Mouse (Mus musculus) cerebellum, postnatal 4 days (tissue): ENCODE data around the gene Rps3.

ENCODE experiments used
- DNase-seq, 2 experiments: peaks; one replicate each; pipeline ENCODE4 v3.0.0; 2022; ENCODE audit warnings: low spot score in 2 of 2, mixed read lengths in 1 of 2

Rps3 gene

DNA sequence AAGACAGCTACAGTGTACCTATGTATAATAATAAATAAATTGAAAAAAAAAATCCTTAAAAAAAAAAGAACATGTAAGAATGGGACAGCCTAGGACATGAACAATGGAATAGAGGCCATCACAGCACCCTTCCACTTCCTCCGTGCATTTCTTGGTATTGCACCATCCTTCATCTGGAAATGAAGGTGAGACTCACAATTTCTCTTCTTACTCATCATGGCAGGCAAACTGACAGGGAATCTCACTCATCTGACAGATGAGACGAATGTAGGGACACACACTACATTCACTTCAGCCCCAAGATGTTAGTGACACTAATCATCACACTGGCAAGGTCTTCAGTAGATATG, 8.0 kb downstream of the Rps3 start:
- no peak for DNase-seq

- no peak for DNase-seq
Observed at GRCm38 (mm10) chr7:99474836-99475561, 8.5 kb downstream of the Rps3 start.

- no peak for DNase-seq
Observed at GRCm38 (mm10) chr7:99473638-99474407, 9.7 kb downstream of the Rps3 start.

- peak in 1 of 2 experiments; percentile 1 for DNase-seq
Observed at GRCm38 (mm10) chr7:99471578-99471977, 12.0 kb downstream of the Rps3 start.

DNA sequence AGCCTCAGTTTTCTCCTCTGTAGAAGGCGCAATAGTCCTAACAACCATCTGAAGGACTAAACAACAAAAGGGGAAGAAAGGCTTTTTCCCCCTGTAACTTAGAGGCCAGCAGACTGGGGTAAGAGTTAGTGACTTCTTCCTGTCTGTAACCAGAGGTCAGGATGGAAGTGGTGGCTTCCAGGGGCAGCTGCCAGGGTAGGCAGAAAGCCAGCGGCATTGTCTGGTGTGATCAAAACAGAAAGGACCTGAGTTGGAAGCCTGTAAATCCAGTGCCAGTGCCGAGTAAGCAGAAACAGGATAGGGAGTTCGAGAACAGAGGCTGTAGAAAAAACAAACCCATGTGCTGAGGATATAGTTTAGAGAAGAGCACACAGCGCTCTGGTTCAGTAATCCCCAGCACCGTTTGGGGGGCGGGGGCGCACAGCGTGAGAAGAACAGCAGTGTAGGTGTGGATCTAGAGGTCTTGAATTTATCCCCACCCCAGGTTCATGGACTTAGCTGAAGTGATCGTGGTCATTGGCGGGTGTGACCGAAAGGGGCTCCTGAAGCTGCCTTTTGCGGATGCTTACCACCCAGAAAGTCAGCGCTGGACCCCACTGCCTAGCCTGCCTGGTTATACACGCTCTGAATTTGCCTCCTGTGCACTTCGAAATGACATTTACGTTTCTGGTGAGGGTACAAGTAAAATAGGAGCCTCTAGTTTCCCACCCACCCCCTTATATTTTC, 13.7 kb downstream of the Rps3 start:
- no peak for DNase-seq

DNA sequence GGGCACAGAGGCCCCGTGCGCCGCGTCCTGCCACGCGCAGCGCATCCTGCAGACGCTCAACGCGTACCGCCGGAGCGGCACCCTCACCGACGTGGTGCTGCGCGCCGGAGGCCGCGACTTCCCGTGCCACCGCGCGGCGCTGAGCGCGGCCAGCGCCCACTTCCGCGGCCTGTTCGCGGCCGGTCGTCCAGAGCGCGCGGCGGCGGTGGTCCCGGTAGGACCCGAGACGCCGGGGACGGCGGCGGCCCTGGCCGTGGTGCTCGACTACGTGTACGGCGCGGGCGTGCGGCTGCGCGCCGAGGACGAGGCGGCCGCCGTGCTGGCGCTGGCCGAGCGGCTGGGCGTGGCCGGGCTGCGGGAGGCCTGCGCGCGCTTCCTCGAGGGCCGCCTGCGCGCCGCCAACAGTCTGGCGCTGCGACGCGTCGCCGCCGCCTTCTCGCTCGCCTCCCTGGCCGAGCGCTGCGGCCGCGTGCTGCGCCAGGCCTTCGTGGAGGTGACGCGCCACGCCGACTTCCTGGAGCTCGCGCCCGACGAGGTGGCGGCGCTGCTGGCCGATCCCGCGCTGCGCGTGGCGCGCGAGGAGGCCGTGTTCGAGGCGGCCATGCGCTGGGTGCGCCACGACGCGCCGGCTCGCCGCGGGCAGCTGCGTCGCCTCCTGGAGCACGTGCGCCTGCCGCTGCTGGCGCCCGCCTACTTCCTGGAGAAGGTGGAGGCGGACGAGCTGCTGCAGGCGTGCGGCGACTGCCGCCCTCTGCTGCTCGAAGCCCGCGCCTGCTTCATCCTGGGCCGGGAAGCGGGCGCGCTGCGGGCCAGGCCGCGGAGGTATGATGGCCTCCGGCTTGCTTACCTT, 15.0 kb downstream of the Rps3 start:
- peak; percentile 55 to 75 for DNase-seq

DNA sequence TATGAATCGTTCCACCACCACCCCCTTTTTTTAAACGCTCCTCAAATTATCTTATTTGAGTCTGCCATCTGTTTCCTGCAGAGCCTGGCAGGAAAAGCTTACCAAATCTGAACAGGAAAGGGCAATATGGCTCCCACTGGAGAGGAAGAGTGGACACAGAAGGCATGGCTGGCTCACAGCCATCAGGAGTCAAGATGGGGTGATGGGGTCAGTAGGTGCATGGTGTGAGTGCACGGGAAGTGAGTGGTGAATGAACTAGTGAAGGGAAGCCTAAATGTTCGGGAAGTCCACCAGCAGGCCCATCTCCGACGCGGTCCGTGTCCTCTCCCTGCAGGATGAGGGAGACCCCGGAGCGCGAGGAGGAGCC, 15.6 kb downstream of the Rps3 start:
- DNase-seq: peak in 1 of 2 experiments; percentile 56

- peak in 1 of 2 experiments; percentile 58 for DNase-seq
Observed at GRCm38 (mm10) chr7:99465811-99466210, 17.7 kb downstream of the Rps3 start, which contains the start of gene Klhl35. TSS of gene Klhl35 (plus strand) at chr7:99466004.

DNA sequence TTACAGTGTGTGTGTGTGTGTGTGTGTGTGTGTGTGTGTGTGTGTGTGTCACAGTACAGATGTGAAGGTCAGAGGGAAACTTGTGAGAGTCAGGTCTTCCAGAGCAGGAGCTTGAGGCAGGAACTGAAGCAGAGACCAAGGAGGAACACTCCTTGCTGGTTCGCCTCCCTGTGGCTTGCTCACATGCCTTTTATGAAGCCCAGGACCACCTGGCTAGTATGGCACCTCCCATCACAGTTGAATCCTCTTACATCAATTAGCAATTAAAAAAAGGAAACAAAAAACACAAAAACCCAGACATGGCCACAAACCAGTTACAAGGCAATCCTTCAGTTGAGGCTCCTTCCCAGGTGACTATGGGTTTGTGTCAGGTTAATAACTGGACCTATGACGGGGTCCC, 20.4 kb downstream of the Rps3 start:
- no peak for DNase-seq

- DNase-seq: no peak
Observed at GRCm38 (mm10) chr7:99459888-99460652, 23.5 kb downstream of the Rps3 start.

DNA sequence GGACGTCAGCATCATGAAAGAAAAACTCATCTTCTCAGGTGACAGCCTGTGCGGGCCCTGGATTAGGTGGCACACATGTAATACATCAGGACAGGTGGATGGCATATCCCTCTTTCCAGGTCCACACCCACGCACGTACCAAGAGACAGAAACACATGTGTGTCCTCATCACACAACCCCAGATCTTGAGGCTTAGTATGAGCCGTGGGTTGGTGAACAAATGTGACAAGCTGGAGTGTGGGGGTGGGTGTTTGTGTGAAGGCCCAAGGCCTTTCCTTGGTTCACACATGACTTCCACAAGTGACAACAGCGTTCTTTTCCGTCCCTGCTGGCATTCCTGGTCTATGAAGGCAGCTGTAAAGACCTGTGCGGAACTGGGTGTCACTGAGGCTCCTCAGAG, 24.7 kb downstream of the Rps3 start:
- DNase-seq: no peak

DNA sequence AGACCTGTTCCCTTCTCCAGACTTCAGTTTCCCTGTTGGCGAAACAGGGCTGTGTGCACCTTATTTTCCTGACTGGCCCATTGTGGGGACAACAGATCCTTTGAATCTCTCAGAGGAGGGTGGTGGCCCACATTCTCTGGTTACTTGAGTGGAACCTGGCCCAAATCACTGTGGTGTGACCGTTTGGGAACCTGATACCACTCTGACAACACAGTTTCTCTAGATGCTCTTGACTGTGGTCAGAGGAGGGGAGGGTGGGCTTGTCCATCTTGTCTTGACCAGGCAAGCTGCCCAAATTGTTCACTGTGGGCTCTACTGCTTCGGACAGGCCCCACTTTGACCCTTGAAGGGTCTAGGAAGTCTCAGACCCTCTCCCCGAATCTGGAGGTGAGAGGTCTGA, 29.5 kb downstream of the Rps3 start:
- no peak for DNase-seq

GRCm38 (mm10) chr7:99452859-99453258, 30.7 kb downstream of the Rps3 start:
- DNase-seq: no peak

GRCm38 (mm10) chr7:99450703-99451102, 32.8 kb downstream of the Rps3 start:
- DNase-seq: peak; percentile 52 to 81

DNA sequence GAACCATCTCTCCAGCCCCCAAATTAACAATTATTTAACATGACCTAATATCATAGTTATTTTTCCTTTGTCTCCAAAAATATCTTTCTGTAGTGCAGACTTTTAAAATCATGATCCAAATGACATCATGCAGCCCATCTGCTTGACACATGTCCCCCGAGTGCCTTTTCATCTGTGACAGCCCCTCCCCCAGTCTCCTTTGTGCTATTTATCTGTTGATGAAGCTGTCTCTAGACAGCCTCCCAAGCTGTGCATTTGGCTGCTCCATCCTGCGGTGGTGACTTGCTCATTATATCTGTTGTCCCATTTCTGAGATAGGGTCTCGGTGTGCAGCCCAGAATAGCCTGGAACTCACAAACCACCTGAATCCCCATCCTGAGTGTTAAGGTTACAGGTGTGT, 33.8 kb downstream of the Rps3 start:
- DNase-seq: peak in 1 of 2 experiments; percentile 36

- DNase-seq: no peak
Observed at GRCm38 (mm10) chr7:99449063-99449462, 34.5 kb downstream of the Rps3 start.

- no peak for DNase-seq
Observed at GRCm38 (mm10) chr7:99448619-99449018, 34.9 kb downstream of the Rps3 start.

- no peak for DNase-seq
Observed at GRCm38 (mm10) chr7:99447323-99447722, 36.2 kb downstream of the Rps3 start.

DNA sequence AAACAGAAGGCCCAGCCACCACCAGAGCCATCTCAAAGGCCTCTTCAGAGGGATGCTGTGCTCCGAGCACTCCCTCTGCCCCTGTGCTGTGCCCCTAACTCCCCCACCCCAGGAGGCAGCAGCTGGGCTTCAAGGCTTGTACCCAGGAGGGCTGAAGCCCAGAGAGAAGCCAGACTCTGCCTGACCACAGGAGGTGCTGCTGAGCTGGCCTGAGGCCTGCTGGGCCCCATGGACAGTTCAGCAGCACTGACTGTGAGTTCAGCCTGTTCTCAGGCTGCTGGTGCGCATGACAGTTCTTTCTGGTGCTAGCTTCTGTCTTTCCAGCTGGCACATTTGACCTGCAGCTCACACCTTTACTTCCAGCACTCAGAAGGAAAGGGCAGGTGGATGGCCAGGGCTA, 37.7 kb downstream of the Rps3 start:
- DNase-seq: no peak

DNA sequence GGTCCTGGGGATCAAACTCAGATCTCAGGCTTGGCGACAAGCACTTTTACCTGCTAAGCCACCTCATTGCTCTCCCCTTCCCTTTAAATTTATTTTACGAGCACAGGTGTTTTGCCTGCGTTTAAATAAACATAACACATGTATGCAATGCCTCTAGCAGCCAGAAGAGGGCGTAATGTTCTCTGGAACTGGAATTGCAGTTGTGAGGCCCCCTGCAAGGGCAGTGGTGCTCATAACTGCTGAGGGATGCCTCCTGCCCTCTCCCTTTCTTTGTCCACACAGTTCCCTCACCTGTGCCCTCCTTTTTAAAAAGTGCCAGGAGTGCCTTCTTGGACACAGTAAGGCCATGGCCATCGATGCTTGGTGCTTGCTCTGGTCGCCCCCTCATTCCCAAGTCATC, 39.5 kb downstream of the Rps3 start:
- DNase-seq: no peak

DNA sequence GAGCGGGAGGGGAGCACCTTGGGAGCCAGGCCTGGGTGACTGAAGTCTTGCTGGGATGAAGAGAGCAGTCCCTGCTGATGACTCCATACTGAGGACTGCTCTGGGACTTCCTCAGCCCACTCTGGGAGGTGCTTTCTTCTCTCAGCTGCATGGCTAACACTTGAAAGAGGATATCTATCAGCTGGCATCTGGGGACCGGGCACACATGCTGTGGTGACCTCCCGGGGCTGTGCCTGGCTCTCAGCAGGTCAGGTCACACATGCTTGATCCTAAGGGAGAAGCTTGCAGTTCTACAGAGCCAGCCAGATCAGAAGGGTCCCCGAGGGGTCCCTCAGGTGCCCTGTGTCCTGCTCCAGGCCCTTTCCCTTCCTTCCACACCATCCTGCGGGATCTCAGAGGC, 40.4 kb downstream of the Rps3 start:
- DNase-seq: no peak
